Mouse (Mus musculus): ENCODE data around the gene Ccdc85c. TPM values are rescaled to one million over a fixed set of nuclear protein-coding genes. Genes with fewer than 3 reads are reported as not detected.

The Ccdc85c gene
- polyA plus RNA-seq, 2 experiments, result 1.8 TPM

DNA sequence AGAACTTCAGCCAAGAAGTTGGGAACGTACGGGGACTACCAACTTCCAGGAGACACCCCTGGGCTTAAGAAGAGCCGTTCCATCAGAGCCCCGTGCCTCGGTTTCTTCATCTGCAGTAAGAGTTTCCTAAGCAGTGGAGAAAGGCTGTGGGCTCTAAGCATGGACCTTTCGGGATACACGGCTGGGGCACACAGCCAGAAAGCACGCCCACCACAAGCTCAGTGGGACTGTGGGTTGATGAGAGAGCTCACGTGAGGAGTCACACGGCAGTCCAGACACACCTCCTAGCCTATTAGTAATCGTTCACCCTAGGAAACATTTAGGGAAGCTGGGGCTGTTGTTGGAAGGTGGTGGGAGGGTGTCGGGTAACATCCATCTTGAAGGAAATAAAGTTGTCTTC is 22.2 kb downstream of the Ccdc85c start:
- H3K9me3 ChIP-seq (ENCODE audit: control insufficient read depth, low read length), result no peaks in the 10 kb centered on the region
- H3K27ac ChIP-seq, result no peak overlapping the region
- 68% methylated on average over 12 of the region's 12 CpGs for WGBS (ENCODE audit: insufficient replicate concordance)
- H3K9ac ChIP-seq (replicated peaks), result no peak overlapping the region
- H3K4me3 ChIP-seq (ENCODE audit: insufficient read depth in 1 of 2, low read depth in 2 of 2, low read length in 2 of 2), result no peak overlapping the region
- no peak for DNase-seq (ENCODE audit: low read depth in 3 of 3, low spot score in 3 of 3)
- TF ChIP-seq CTCF (IDR thresholded peaks at IDR 0.05; ENCODE audit: low read depth) (no peak), EP300 (IDR thresholded peaks at IDR 0.05; ENCODE audit: low read depth) (no peak)
- H3K36me3 ChIP-seq (replicated peaks; ENCODE audit: control insufficient read depth, insufficient read depth, low read depth), result no peaks in the 10 kb centered on the region
- peaks cover 0 to 10% of the 10 kb centered on the region in 2 experiments; a peak in 2 of 4 replicates for H3K4me1 ChIP-seq (replicated peaks; ENCODE audit: control insufficient read depth in 2 of 2, insufficient read depth in 2 of 2, low read length in 1 of 2)
- ATAC-seq (ENCODE audit: insufficient read depth), result no peak
- no peaks in the 10 kb centered on the region for H3K27me3 ChIP-seq (ENCODE audit: control insufficient read depth, insufficient read depth, low read length)
- H3K4me2 ChIP-seq (ENCODE audit: low read depth), result no peak overlapping the region

DNA sequence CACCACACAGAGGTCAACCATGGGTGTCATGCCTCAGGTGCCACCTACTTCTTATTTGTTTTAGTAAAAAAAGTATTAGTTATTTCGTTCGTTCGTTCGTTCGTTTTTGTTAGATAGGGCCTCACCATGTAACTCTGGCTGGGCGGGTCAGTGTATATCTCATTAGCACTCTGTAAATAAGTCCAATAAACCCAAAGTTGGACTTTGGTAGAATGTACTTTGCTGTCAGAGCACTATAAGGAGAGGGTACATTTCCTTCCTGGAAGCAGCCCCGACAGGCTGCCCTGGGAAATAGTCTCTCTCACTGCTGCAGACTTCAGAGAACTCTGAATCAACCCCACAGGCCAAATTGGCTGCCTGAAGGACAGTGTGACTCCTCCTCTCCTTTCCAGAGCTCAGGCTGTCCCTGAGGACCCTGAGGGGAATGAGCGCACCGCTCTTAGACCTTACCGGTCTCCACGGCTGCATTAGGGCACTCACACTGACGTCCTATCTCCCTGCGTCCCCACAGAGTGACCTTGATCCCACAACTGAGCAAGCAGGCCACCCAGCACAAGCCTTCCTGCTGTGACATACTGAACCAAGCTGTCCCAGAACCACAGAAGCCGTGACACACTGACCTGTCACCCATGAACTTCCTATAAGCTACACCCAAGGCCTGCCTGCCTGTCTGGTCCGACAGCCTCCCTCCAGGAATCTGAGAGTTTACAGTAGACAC is 23.2 kb downstream of the Ccdc85c start:
- H3K4me1 ChIP-seq (replicated peaks; ENCODE audit: control insufficient read depth in 2 of 2, insufficient read depth in 2 of 2, low read length in 1 of 2), result peaks cover 0 to 10% of the 10 kb centered on the region in 2 experiments; a peak in 2 of 4 replicates
- no peaks in the 10 kb centered on the region for H3K27me3 ChIP-seq (ENCODE audit: control insufficient read depth, insufficient read depth, low read length)
- H3K4me2 ChIP-seq (ENCODE audit: low read depth), result no peak overlapping the region
- TF ChIP-seq EP300 (IDR thresholded peaks at IDR 0.05; ENCODE audit: low read depth) (no peak), CTCF (IDR thresholded peaks at IDR 0.05; ENCODE audit: low read depth) (no peak)
- 0 out of 2 replicates have a peak, but pooled peaks have one; percentile 4 for ATAC-seq (ENCODE audit: insufficient read depth)
- WGBS (ENCODE audit: insufficient replicate concordance), result 67% methylated on average over 15 of the region's 15 CpGs
- no peaks in the 10 kb centered on the region for H3K9me3 ChIP-seq (ENCODE audit: control insufficient read depth, low read length)
- no peak overlapping the region for H3K4me3 ChIP-seq (ENCODE audit: insufficient read depth in 1 of 2, low read depth in 2 of 2, low read length in 2 of 2)
- DNase-seq (ENCODE audit: low read depth in 3 of 3, low spot score in 3 of 3), result no peak
- no peak overlapping the region for H3K27ac ChIP-seq
- H3K9ac ChIP-seq (replicated peaks), result no peak overlapping the region
- no peaks in the 10 kb centered on the region for H3K36me3 ChIP-seq (replicated peaks; ENCODE audit: control insufficient read depth, insufficient read depth, low read depth)

DNA sequence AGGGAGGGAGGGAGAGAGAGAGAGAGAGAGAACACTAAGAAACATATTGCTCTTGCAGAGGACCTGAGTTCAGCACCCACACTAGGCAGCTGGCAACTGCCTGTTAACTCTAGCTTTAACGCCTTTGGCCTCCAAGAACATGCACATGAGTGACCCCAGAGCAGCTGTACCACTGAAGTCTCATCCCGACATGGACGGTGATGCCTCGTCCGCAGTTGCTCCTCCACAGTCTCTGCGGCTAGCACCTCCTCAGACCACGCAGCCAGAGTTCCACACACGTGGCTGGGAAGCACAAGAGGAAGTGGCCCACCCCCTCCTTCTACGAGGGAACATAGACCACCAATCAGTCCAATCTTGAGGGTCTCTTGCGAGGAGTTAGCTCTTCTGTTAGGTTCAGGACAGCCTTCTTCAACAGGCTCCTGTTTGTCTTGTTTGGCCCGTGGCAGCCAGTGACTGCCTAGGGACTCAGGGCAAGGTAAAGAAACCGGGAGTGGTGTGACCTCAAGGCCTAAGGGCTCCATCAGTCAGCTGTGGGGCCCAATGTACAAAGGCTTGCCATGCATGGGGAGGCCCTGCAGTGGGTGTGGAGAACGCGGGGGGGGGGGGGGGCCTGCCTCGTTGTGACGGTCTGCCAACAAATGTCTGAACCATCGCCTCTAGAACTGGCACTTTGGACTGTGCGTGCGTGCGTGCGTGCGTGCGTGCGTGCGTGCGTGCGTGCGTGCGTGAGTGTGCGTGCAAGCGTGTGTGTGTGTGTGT is 24.0 kb downstream of the Ccdc85c start:
- H3K36me3 ChIP-seq (replicated peaks; ENCODE audit: control insufficient read depth, insufficient read depth, low read depth), result no peaks in the 10 kb centered on the region
- TF ChIP-seq EP300 (IDR thresholded peaks at IDR 0.05; ENCODE audit: low read depth) (no peak), CTCF (IDR thresholded peaks at IDR 0.05; ENCODE audit: low read depth) (no peak)
- no peak overlapping the region for H3K9ac ChIP-seq (replicated peaks)
- no peak overlapping the region for H3K27ac ChIP-seq
- no peak for ATAC-seq (ENCODE audit: insufficient read depth)
- 73% methylated on average over 31 of the region's 31 CpGs for WGBS (ENCODE audit: insufficient replicate concordance)
- H3K9me3 ChIP-seq (ENCODE audit: control insufficient read depth, low read length), result no peaks in the 10 kb centered on the region
- no peak overlapping the region for H3K4me3 ChIP-seq (ENCODE audit: insufficient read depth in 1 of 2, low read depth in 2 of 2, low read length in 2 of 2)
- H3K27me3 ChIP-seq (ENCODE audit: control insufficient read depth, insufficient read depth, low read length), result no peaks in the 10 kb centered on the region
- H3K4me1 ChIP-seq (replicated peaks; ENCODE audit: control insufficient read depth in 2 of 2, insufficient read depth in 2 of 2, low read length in 1 of 2), result peaks cover 0 to 10% of the 10 kb centered on the region in 2 experiments; a peak in 2 of 4 replicates
- no peak for DNase-seq (ENCODE audit: low read depth in 3 of 3, low spot score in 3 of 3)
- H3K4me2 ChIP-seq (ENCODE audit: low read depth), result no peak overlapping the region

DNA sequence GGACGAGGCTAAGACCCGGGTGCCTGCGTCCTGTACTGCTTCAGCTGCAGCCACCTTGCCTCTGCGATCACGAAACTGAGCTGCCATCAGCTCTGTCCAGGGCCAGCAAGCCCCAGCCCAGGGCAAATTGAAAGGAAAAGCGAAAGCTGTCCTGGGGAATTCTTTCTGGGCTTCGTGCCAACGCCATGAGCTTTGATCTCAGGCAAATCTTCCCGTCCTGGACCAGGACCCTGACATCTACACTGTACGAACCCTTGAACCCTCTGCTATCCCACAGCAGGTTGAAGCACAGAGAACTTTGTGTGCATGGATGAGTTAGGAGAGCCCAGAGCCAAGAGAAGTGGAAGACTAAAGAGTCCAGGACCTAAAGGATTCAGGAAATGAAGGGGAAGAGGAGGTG is 25.7 kb downstream of the Ccdc85c start:
- DNase-seq (ENCODE audit: low read depth in 3 of 3, low spot score in 3 of 3), result peak; percentile 32 to 44 (median 32)
- H3K27ac ChIP-seq, result no peak overlapping the region
- no peaks in the 10 kb centered on the region for H3K27me3 ChIP-seq (ENCODE audit: control insufficient read depth, insufficient read depth, low read length)
- TF ChIP-seq EP300 (IDR thresholded peaks at IDR 0.05; ENCODE audit: low read depth) (no peak), CTCF (IDR thresholded peaks at IDR 0.05; ENCODE audit: low read depth) (no peak)
- peak; percentile 50 for ATAC-seq (ENCODE audit: insufficient read depth)
- H3K4me3 ChIP-seq (ENCODE audit: insufficient read depth in 1 of 2, low read depth in 2 of 2, low read length in 2 of 2), result no peak overlapping the region
- no peaks in the 10 kb centered on the region for H3K36me3 ChIP-seq (replicated peaks; ENCODE audit: control insufficient read depth, insufficient read depth, low read depth)
- no peak overlapping the region for H3K9ac ChIP-seq (replicated peaks)
- peaks cover 0 to 19% of the 10 kb centered on the region in 2 experiments; a peak in 3 of 4 replicates for H3K4me1 ChIP-seq (replicated peaks; ENCODE audit: control insufficient read depth in 2 of 2, insufficient read depth in 2 of 2, low read length in 1 of 2)
- WGBS (ENCODE audit: insufficient replicate concordance), result 66% methylated on average over 10 of the region's 10 CpGs
- H3K4me2 ChIP-seq (ENCODE audit: low read depth), result peak overlapping the region; percentile 22; the same call in 1 of the 2 replicates
- H3K9me3 ChIP-seq (ENCODE audit: control insufficient read depth, low read length), result no peaks in the 10 kb centered on the region

DNA sequence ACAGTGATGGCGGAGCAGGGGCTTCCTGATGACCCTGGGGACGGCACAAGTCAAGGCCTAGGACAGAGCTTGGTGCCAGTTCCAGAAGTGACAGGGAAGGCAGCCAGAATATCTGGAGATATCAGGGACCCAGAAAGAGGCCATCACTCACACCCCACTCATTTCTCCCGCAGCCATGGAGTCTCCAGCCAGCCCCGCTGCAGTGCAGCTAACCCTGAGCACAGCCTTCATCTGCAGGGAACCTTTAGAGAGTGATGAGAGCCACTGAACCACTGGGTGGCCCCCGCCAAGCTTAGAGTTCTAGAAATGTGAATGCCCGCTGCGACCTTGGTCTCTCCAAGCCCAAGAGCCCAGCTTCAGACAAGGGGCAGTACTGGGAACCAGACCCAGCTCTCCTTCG is 26.2 kb downstream of the Ccdc85c start:
- DNase-seq (ENCODE audit: low read depth in 3 of 3, low spot score in 3 of 3) (no peak), ATAC-seq (ENCODE audit: insufficient read depth) (no peak)
- Histone ChIP-seq H3K9me3 (ENCODE audit: control insufficient read depth, low read length) (no peaks in the 10 kb centered on the region), H3K27me3 (ENCODE audit: control insufficient read depth, insufficient read depth, low read length) (no peaks in the 10 kb centered on the region), H3K4me2 (ENCODE audit: low read depth) (peak overlapping the region; percentile 22; the same call in 1 of the 2 replicates), H3K36me3 (replicated peaks; ENCODE audit: control insufficient read depth, insufficient read depth, low read depth) (no peaks in the 10 kb centered on the region), H3K27ac (no peak overlapping the region), H3K9ac (replicated peaks) (no peak overlapping the region), H3K4me3 (ENCODE audit: insufficient read depth in 1 of 2, low read depth in 2 of 2, low read length in 2 of 2) (no peak overlapping the region), H3K4me1 (replicated peaks; ENCODE audit: control insufficient read depth in 2 of 2, insufficient read depth in 2 of 2, low read length in 1 of 2) (peaks cover 0 to 20% of the 10 kb centered on the region in 2 experiments; a peak in 3 of 4 replicates)
- WGBS (ENCODE audit: insufficient replicate concordance), result 78% methylated on average over 8 of the region's 8 CpGs
- TF ChIP-seq CTCF (IDR thresholded peaks at IDR 0.05; ENCODE audit: low read depth) (no peak), EP300 (IDR thresholded peaks at IDR 0.05; ENCODE audit: low read depth) (no peak)
